In genomic region chr3:29082296-29082995, GRCm38 (mm10) we compare ENCODE assay signal across 8 mouse cellular contexts. TPM values are rescaled to one million over a fixed set of nuclear protein-coding genes. Genes with fewer than 3 reads are reported as not detected.
DNase-seq lines count a peak whose midpoint lies in the region; ATAC-seq and TF ChIP-seq lines count a peak whose summit lies in the region.

No protein-coding gene starts in this region.

- H3K4me3 ChIP-seq in heart, adult 2 months = peak overlapping the region; percentile 33
- peak overlapping the region; percentile 47 for H3K4me3 ChIP-seq in heart, postnatal 0 days (ENCODE audit: low read depth, low read length)
- peak overlapping the region in 1 of 2 experiments; percentile 20; a peak in 1 of 4 replicates for H3K4me3 ChIP-seq in liver, embryonic 14.5 days (ENCODE audit: insufficient read depth in 1 of 2, low read depth in 2 of 2, low read length in 2 of 2)
- H3K4me3 ChIP-seq in olfactory bulb, adult 2 months (ENCODE audit: insufficient read depth, low read depth, low read length) = peak overlapping the region; percentile 47

- no peak for TF ChIP-seq CTCF in heart, adult 2 months (IDR thresholded peaks at IDR 0.05)
- TF ChIP-seq CTCF in heart, postnatal 0 days (IDR thresholded peaks at IDR 0.05; ENCODE audit: low read depth) = no peak
- no peak for TF ChIP-seq CTCF in liver, embryonic 14.5 days (IDR thresholded peaks at IDR 0.05; ENCODE audit: low read depth)
- TF ChIP-seq CTCF in olfactory bulb, adult 2 months (IDR thresholded peaks at IDR 0.05; ENCODE audit: insufficient read depth, low read depth, low read length) = no peak

- DNase-seq in heart, adult 2 months = peak; percentile 17 to 26
- no peak for DNase-seq in heart, adult 8-10 months (ENCODE audit: low spot score)
- peak; percentile 72 for DNase-seq in embryo, embryonic 11 days
- no peak for DNase-seq in heart, postnatal 0 days (ENCODE audit: low spot score)
- peak; percentile 29 to 61 for DNase-seq in kidney, postnatal 25 days
- no peak for DNase-seq in liver, embryonic 14.5 days (ENCODE audit: low read depth in 3 of 3, low spot score in 3 of 3)
- no peak for DNase-seq in urinary bladder, adult 2 months (ENCODE audit: low spot score)

- no peak overlapping the region for H3K27ac ChIP-seq in heart, adult 2 months
- H3K27ac ChIP-seq in heart, postnatal 0 days (ENCODE audit: low read depth) = no peak overlapping the region
- H3K27ac ChIP-seq in liver, embryonic 14.5 days = no peak overlapping the region
- H3K27ac ChIP-seq in olfactory bulb, adult 2 months (ENCODE audit: insufficient read depth, low read depth, low read length) = no peak overlapping the region

- intact Hi-C loops in heart, adult 2 months (cut with DNase I) = no loop called here

- peaks cover 4% of the 10 kb centered on the region for H3K27me3 ChIP-seq in heart, adult 2 months (ENCODE audit: control insufficient read depth, insufficient read depth, low read length)
- H3K27me3 ChIP-seq in heart, postnatal 0 days (ENCODE audit: control insufficient read depth, insufficient read depth, low read length) = peaks cover 42% of the 10 kb centered on the region
- H3K27me3 ChIP-seq in liver, embryonic 14.5 days (ENCODE audit: control insufficient read depth, insufficient read depth, low read length) = peaks cover 14% of the 10 kb centered on the region

- no peaks in the 10 kb centered on the region for H3K9me3 ChIP-seq in heart, postnatal 0 days (replicated peaks; ENCODE audit: control insufficient read depth, low read length)
- H3K9me3 ChIP-seq in liver, embryonic 14.5 days (ENCODE audit: control insufficient read depth, low read length) = no peaks in the 10 kb centered on the region

- TF ChIP-seq POLR2A in heart, adult 2 months (IDR thresholded peaks at IDR 0.05; ENCODE audit: insufficient read depth, low read depth, low read length) = no peak
- TF ChIP-seq POLR2A in olfactory bulb, adult 2 months (IDR thresholded peaks at IDR 0.05; ENCODE audit: insufficient read depth, low read depth, low read length) = no peak

- H3K9ac ChIP-seq in heart, adult 2 months (ENCODE audit: low read depth, low read length) = peak overlapping the region; percentile 31; the same call in 1 of the 2 replicates
- 0 out of 2 replicates have a peak overlapping the region, but pooled peaks have one; percentile 4 for H3K9ac ChIP-seq in heart, postnatal 0 days (replicated peaks; ENCODE audit: low read depth, low read length)
- no peak overlapping the region for H3K9ac ChIP-seq in liver, embryonic 14.5 days (replicated peaks)

- H3K79me2 ChIP-seq in heart, adult 2 months (replicated peaks; ENCODE audit: control insufficient read depth, insufficient read depth, low read length) = no peaks in the 10 kb centered on the region

- ATAC-seq in heart, postnatal 0 days (ENCODE audit: insufficient read depth, low read depth) = 0 out of 2 replicates have a peak, but pooled peaks have one; percentile 24
- no peak for ATAC-seq in liver, embryonic 14.5 days (ENCODE audit: insufficient read depth)

- H3K36me3 ChIP-seq in heart, adult 2 months (ENCODE audit: control insufficient read depth, insufficient read depth, low read length) = no peaks in the 10 kb centered on the region
- H3K36me3 ChIP-seq in heart, postnatal 0 days (replicated peaks; ENCODE audit: control insufficient read depth, insufficient read depth, low read length) = no peaks in the 10 kb centered on the region
- H3K36me3 ChIP-seq in liver, embryonic 14.5 days (replicated peaks; ENCODE audit: control insufficient read depth, insufficient read depth, low read depth) = no peaks in the 10 kb centered on the region

- no peaks in the 10 kb centered on the region for H3K4me1 ChIP-seq in heart, adult 2 months (ENCODE audit: control insufficient read depth, insufficient read depth, low read length)
- no peaks in the 10 kb centered on the region for H3K4me1 ChIP-seq in heart, postnatal 0 days (ENCODE audit: control insufficient read depth, insufficient read depth)
- H3K4me1 ChIP-seq in liver, embryonic 14.5 days (replicated peaks; ENCODE audit: control insufficient read depth in 2 of 2, insufficient read depth in 2 of 2, low read length in 1 of 2) = no peaks in the 10 kb centered on the region
- H3K4me1 ChIP-seq in olfactory bulb, adult 2 months (ENCODE audit: control insufficient read depth, insufficient read depth, low read length) = peaks cover 13% of the 10 kb centered on the region

- WGBS in heart, adult 2 months = 1% methylated on average over 57 of the region's 59 CpGs
- 0% methylated on average over 44 of the region's 59 CpGs for WGBS in heart, postnatal 0 days
- 1% methylated on average over 47 of the region's 59 CpGs for WGBS in liver, embryonic 14.5 days (ENCODE audit: insufficient replicate concordance)
- WGBS in olfactory bulb, adult 2 months = under 1% methylated on average over 57 of the region's 59 CpGs

- TF ChIP-seq EP300 in heart, adult 2 months (IDR thresholded peaks at IDR 0.05; ENCODE audit: insufficient read depth, low read depth, low read length) = no peak
- TF ChIP-seq EP300 in heart, postnatal 0 days (IDR thresholded peaks at IDR 0.05; ENCODE audit: low read depth) = no peak
- no peak for TF ChIP-seq EP300 in liver, embryonic 14.5 days (IDR thresholded peaks at IDR 0.05; ENCODE audit: low read depth)

- H3K4me2 ChIP-seq in heart, postnatal 0 days (ENCODE audit: low read depth, low read length) = peak overlapping the region; percentile 71
- H3K4me2 ChIP-seq in liver, embryonic 14.5 days (ENCODE audit: low read depth) = peak overlapping the region; percentile 33

RNA-seq across cellular contexts. Expression of gene Egfem1, which starts 0.6 kb away (rescaled TPM):
- total RNA-seq in heart, adult 2 months (2021) = not detected
- 0.04 TPM in 1 of 2 replicates, not detected in the other for polyA plus RNA-seq in heart, adult 2 months (2012; rRNA removed)
- total RNA-seq in heart, adult 8-10 months (2022) = under 1 TPM in 1 of 4 experiments, not detected in 3; 0.82 TPM
- total RNA-seq in heart, postnatal 0 days (2014; rRNA removed; ENCODE audit: low replicate concordance) = not detected in 2 replicates
- polyA plus RNA-seq in heart, postnatal 0 days (2015; fragmentation: Nextera tagmentation; extraction: Ambion mirVana) = 0.14 and 0.23 TPM in 2 replicates
- polyA plus RNA-seq in liver, embryonic 14.5 days (2012; rRNA removed) = 0.06 and 0.12 TPM in 2 replicates
- polyA plus RNA-seq in liver, embryonic 14.5 days (2014; fragmentation: Nextera tagmentation; extraction: Ambion mirVana) = 0.19 and 0.36 TPM in 2 replicates
- not detected in 2 replicates for polyA plus RNA-seq in olfactory bulb, adult 2 months (2012; ENCODE audit: insufficient read depth, insufficient read length, low replicate concordance, missing spikeins)
- 0.06 TPM in 1 of 2 replicates, not detected in the other for polyA plus RNA-seq in urinary bladder, adult 2 months (2012; rRNA removed)

Comparison
In these comparisons a context has a peak if more than half of its experiments do, and no peak if none do; other contexts are left out.
1. DNase-seq: peak in heart, adult 2 months (2 of 2), embryo, embryonic 11 days (single experiment) and kidney, postnatal 25 days (2 of 2); none in heart, adult 8-10 months (single experiment), heart, postnatal 0 days (single experiment), liver, embryonic 14.5 days (0 of 3) and urinary bladder, adult 2 months (single experiment).